Comparison of ENCODE assay signal across 8 mouse cellular contexts in the genomic region with DNA sequence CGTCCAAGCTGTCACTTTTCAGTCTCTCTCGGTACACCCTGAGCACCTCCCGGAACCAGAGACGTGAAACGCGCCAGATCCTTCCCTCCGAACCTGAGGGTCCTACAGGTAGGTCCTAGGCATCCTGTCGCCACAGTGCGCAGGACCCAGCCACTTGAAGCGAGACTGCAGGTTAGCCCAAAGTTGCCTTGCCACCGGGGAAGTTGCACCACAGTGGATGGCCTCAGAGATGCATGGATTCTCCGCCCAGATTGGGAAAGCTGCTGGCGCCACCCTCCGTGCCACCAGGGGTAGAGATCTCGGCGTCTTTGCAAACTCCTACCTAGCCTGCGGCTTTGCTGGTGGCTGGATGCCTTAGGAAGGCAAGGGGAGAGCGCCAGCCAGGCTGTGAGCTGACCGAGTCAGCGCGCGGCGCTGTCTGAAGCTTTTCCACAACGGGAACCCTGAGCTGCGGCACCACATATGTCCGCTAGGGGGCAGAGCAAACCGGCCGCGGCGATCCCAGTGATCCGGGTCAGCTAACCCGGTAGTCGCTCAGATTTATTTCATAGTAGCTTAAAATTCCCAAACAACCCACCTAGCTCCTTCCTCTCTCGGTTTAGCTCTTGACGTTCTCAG. TPM values are rescaled to one million over a fixed set of nuclear protein-coding genes. Genes with fewer than 3 reads are reported as not detected.
DNase-seq lines count a peak whose midpoint lies in the region; ATAC-seq and TF ChIP-seq lines count a peak whose summit lies in the region.

No protein-coding gene starts in this region.

- DNase-seq in 3T3-L1 (ENCODE audit: low read depth, low spot score) = peak; percentile 73
- DNase-seq in brain, adult 2 months (ENCODE audit: low read depth, low spot score) = peak; percentile 84
- peak; percentile 85 for DNase-seq in midbrain, postnatal 0 days (ENCODE audit: low spot score)
- peak; percentile 34 for DNase-seq in splenic B cell, adult 2 months (ENCODE audit: low read depth, low spot score)

- peaks cover 21% of the 10 kb centered on the region for H3K4me1 ChIP-seq in heart, embryonic 12.5 days (replicated peaks)
- H3K4me1 ChIP-seq in kidney, embryonic 15.5 days = peaks cover 54% of the 10 kb centered on the region
- H3K4me1 ChIP-seq in limb, embryonic 15.5 days = peaks cover 30% of the 10 kb centered on the region
- peaks cover 5% of the 10 kb centered on the region for H3K4me1 ChIP-seq in midbrain, postnatal 0 days (ENCODE audit: insufficient read depth, low read length)

- H3K4me2 ChIP-seq in heart, embryonic 12.5 days = peak overlapping the region; percentile 79
- peak overlapping the region; percentile 79 for H3K4me2 ChIP-seq in kidney, embryonic 15.5 days
- peak overlapping the region; percentile 80 for H3K4me2 ChIP-seq in limb, embryonic 15.5 days
- H3K4me2 ChIP-seq in midbrain, postnatal 0 days (ENCODE audit: low read depth, low read length, poor library complexity, severe bottlenecking) = peak overlapping the region; percentile 69

- peak overlapping the region; percentile 46 for H3K4me3 ChIP-seq in heart, embryonic 12.5 days
- H3K4me3 ChIP-seq in kidney, embryonic 15.5 days (replicated peaks) = peak overlapping the region; percentile 45
- H3K4me3 ChIP-seq in limb, embryonic 15.5 days = peak overlapping the region; percentile 42
- H3K4me3 ChIP-seq in midbrain, postnatal 0 days (ENCODE audit: low read depth, low read length) = peak overlapping the region; percentile 33

- WGBS in heart, embryonic 12.5 days = 2% methylated on average over 35 of the region's 35 CpGs
- under 1% methylated on average over 35 of the region's 35 CpGs for WGBS in kidney, embryonic 15.5 days
- under 1% methylated on average over 35 of the region's 35 CpGs for WGBS in limb, embryonic 15.5 days
- WGBS in midbrain, postnatal 0 days = 2% methylated on average over 35 of the region's 35 CpGs

- peak overlapping the region; percentile 52 for H3K9ac ChIP-seq in heart, embryonic 12.5 days
- H3K9ac ChIP-seq in kidney, embryonic 15.5 days = peak overlapping the region; percentile 43
- H3K9ac ChIP-seq in limb, embryonic 15.5 days = peak overlapping the region; percentile 39; the same call in 1 of the 2 replicates
- no peak overlapping the region for H3K9ac ChIP-seq in midbrain, postnatal 0 days (replicated peaks; ENCODE audit: low read length, poor library complexity, severe bottlenecking)

- peak; percentile 95 for TF ChIP-seq CTCF in midbrain, postnatal 0 days (IDR thresholded peaks at IDR 0.05)

- H3K36me3 ChIP-seq in heart, embryonic 12.5 days = no peaks in the 10 kb centered on the region
- H3K36me3 ChIP-seq in kidney, embryonic 15.5 days = no peaks in the 10 kb centered on the region
- H3K36me3 ChIP-seq in limb, embryonic 15.5 days = no peaks in the 10 kb centered on the region
- H3K36me3 ChIP-seq in midbrain, postnatal 0 days (ENCODE audit: insufficient read depth, low read length) = no peaks in the 10 kb centered on the region
- H3K36me3 ChIP-seq in splenic B cell, adult 2 months (ENCODE audit: control insufficient read depth, insufficient read depth, low read length, poor library complexity, severe bottlenecking) = no peaks in the 10 kb centered on the region

- ATAC-seq in erythroblast, adult 5-6 weeks (replicated peaks; ENCODE audit: low FRiP score, poor library complexity, severe bottlenecking) = 0 out of 2 replicates have a peak, but pooled peaks have one; percentile 56
- 0 out of 2 replicates have a peak, but pooled peaks have one; percentile 20 for ATAC-seq in heart, embryonic 12.5 days (ENCODE audit: insufficient number of reproducible peaks, low FRiP score)
- ATAC-seq in kidney, embryonic 15.5 days (replicated peaks; ENCODE audit: low FRiP score) = peak; percentile 57
- ATAC-seq in limb, embryonic 15.5 days (ENCODE audit: insufficient number of reproducible peaks, low FRiP score, low TSS enrichment, low read depth) = no peak
- ATAC-seq in midbrain, postnatal 0 days (ENCODE audit: low FRiP score) = peak; percentile 61

- no peak overlapping the region for H3K27ac ChIP-seq in heart, embryonic 12.5 days (ENCODE audit: poor library complexity, severe bottlenecking)
- no peak overlapping the region for H3K27ac ChIP-seq in kidney, embryonic 15.5 days
- no peak overlapping the region for H3K27ac ChIP-seq in limb, embryonic 15.5 days
- no peak overlapping the region for H3K27ac ChIP-seq in midbrain, postnatal 0 days (ENCODE audit: low read depth, low read length)

- peaks cover 72% of the 10 kb centered on the region for H3K27me3 ChIP-seq in heart, embryonic 12.5 days (replicated peaks)
- peaks cover 42% of the 10 kb centered on the region for H3K27me3 ChIP-seq in kidney, embryonic 15.5 days
- H3K27me3 ChIP-seq in limb, embryonic 15.5 days = peaks cover 50% of the 10 kb centered on the region
- peaks cover 38% of the 10 kb centered on the region for H3K27me3 ChIP-seq in midbrain, postnatal 0 days (ENCODE audit: insufficient read depth, low read length)
- no peaks in the 10 kb centered on the region for H3K27me3 ChIP-seq in splenic B cell, adult 2 months (ENCODE audit: control insufficient read depth, insufficient read depth, low read length, poor library complexity, severe bottlenecking)

- H3K9me3 ChIP-seq in heart, embryonic 12.5 days (replicated peaks) = no peaks in the 10 kb centered on the region
- no peaks in the 10 kb centered on the region for H3K9me3 ChIP-seq in kidney, embryonic 15.5 days (replicated peaks)
- H3K9me3 ChIP-seq in limb, embryonic 15.5 days = no peaks in the 10 kb centered on the region
- no peaks in the 10 kb centered on the region for H3K9me3 ChIP-seq in midbrain, postnatal 0 days (ENCODE audit: low read length)

RNA-seq across cellular contexts. Expression of a gene that starts 1.0 kb away (rescaled TPM):
- not detected in 2 replicates for total RNA-seq in erythroblast, adult 5-6 weeks (2015; ENCODE audit: low replicate concordance)
- 0.14 TPM in 1 of 2 replicates, not detected in the other for total RNA-seq in erythroblast, adult 5-6 weeks (2017; ENCODE audit: low replicate concordance)
- polyA plus RNA-seq in heart, embryonic 12.5 days (2016; fragmentation: Nextera tagmentation; extraction: Ambion mirVana) = 0.10 TPM in 2 replicates
- polyA plus RNA-seq in kidney, embryonic 15.5 days (2015; fragmentation: Nextera tagmentation; extraction: Ambion mirVana) = 5.8 and 6.0 TPM in 2 replicates
- polyA plus RNA-seq in limb, embryonic 15.5 days (2015; fragmentation: Nextera tagmentation; extraction: Ambion mirVana) = 0.52 and 0.77 TPM in 2 replicates
- total RNA-seq in midbrain, postnatal 0 days (2014; rRNA removed) = 4.9 and 5.9 TPM in 2 replicates
- polyA plus RNA-seq in midbrain, postnatal 0 days (2015; fragmentation: Nextera tagmentation; extraction: Ambion mirVana) = 2.9 and 3.2 TPM in 2 replicates

RNA-seq across cellular contexts. Expression of a gene that starts 31.4 kb away (rescaled TPM):
- total RNA-seq in erythroblast, adult 5-6 weeks (2015; ENCODE audit: low replicate concordance) = not detected in 2 replicates
- total RNA-seq in erythroblast, adult 5-6 weeks (2017; ENCODE audit: low replicate concordance) = not detected in 2 replicates
- polyA plus RNA-seq in heart, embryonic 12.5 days (2016; fragmentation: Nextera tagmentation; extraction: Ambion mirVana) = 61.3 and 63.8 TPM in 2 replicates
- polyA plus RNA-seq in kidney, embryonic 15.5 days (2015; fragmentation: Nextera tagmentation; extraction: Ambion mirVana) = 2.1 and 5.2 TPM in 2 replicates
- 18.5 and 58.0 TPM in 2 replicates for polyA plus RNA-seq in limb, embryonic 15.5 days (2015; fragmentation: Nextera tagmentation; extraction: Ambion mirVana)
- total RNA-seq in midbrain, postnatal 0 days (2014; rRNA removed) = not detected in 2 replicates
- not detected in 2 replicates for polyA plus RNA-seq in midbrain, postnatal 0 days (2015; fragmentation: Nextera tagmentation; extraction: Ambion mirVana)

Comparison
In these comparisons a context has a peak if more than half of its experiments do, and no peak if none do; other contexts are left out.
1. DNase-seq: peak in every context shown above with its lines; median percentile 85 in midbrain, postnatal 0 days; 84 in brain, adult 2 months; 73 in 3T3-L1; 34 in splenic B cell, adult 2 months.